Mouse (Mus musculus) right cerebral cortex, postnatal 10 days (tissue): ENCODE results near the gene Ctnna2.

ENCODE experiments used
- DNase-seq, 2 experiments: peaks; one replicate each; pipeline ENCODE4 v3.0.0; 2021; ENCODE audit warnings: low spot score in 2 of 2

Gene Ctnna2

DNA sequence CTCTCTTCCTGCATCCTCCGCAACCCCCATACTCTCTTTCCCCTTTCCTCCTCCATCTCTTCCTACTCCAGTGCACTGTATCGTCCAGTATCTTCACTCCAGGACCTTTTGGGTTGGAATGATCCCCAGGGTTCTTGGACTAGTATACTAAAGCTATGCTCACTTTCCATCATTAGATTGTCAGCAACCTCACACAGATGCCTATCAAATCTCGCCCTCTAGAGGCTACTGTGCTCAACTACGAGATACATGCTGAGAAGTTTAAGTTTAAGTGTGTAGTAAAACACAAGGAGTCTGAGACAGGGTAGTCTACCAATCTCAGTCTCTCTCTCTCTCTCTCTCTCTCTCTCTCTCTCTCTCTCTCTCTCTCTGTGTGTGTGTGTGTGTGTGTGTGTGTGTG is 396.9 kb downstream of the Ctnna2 start:
- no peak for DNase-seq

GRCm38 (mm10) chr6:77580926-77581325 is 398.6 kb downstream of the Ctnna2 start:
- DNase-seq = no peak

DNA sequence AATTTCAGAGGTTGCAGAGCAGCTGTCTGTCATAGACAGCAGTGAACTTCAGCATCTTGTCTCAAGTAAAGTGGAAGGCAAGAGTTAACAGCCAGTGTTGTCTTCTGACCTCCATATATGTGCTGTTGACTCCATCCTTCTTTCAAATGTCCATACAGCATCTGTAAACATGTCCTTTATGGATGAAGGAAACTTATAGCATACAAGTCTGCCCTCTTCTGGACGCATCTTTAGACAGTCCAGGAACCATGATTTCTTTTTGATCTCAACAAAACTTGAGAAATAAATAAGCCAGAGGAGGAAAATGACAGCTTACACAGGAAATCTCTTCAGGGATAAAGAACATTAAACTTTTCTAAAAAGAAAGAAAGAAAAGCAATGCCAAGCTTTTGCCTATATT is 400.9 kb downstream of the Ctnna2 start:
- no peak for DNase-seq

GRCm38 (mm10) chr6:77577585-77577984 is 401.9 kb downstream of the Ctnna2 start:
- DNase-seq = no peak

GRCm38 (mm10) chr6:77572614-77573013 is 406.9 kb downstream of the Ctnna2 start:
- peak; percentile 57 to 62 for DNase-seq

DNA sequence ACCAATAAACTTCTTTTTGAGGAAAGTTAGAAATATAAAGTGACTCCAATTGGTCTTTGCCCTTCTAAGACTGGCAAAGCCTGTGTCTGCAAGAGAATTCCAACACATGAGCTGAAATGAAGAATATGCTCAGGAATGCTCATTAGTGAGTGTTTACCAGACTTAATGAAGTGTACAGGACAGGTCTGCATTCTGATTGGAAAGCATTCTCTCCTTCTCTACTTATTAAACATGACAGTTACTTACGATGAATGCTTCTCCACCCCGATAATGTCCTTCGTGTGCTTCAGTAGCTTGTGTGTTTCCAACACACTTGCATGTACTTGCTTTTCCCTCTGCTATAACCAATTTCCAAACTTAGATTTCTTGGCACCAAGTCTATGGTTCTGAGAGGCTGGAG is 409.6 kb downstream of the Ctnna2 start:
- no peak for DNase-seq

GRCm38 (mm10) chr6:77556181-77556580 is 423.3 kb downstream of the Ctnna2 start:
- DNase-seq = no peak

DNA sequence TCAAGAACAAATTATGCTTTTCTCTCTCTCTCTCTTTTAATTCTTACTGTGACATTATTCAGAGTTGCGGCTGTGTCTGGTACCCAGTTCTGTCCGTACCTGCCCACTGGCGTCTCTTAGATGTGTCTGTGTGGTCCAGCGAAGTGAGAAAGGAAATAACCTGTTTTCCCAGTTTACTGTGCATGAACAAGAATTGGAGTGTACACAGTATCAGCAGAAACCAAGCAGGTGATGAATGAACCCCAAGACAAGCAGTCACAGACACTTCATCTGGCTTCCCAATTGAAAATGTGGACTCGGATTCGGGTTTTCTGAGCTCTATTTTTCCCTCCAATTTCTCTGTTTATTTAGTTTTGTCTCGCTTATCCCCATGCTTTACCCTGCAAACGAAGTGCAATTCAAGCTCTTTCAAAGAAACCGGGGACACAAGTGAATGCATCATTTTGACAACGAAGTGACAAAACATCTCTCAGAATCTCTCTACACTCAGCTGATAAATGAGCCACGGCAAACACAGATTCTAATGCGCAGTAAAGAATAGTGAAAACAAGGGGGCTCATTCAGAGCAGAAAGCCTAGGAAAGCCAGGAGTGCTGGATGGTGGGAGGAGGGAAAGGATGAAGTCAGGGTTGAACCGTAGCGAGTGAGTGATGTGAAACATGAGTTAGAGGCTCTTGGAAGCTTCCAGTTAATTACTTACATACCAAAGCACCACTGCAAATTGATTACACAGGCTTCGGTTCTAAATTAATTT is 442.3 kb downstream of the Ctnna2 start:
- peak in 1 of 2 experiments; percentile 23 for DNase-seq

DNA sequence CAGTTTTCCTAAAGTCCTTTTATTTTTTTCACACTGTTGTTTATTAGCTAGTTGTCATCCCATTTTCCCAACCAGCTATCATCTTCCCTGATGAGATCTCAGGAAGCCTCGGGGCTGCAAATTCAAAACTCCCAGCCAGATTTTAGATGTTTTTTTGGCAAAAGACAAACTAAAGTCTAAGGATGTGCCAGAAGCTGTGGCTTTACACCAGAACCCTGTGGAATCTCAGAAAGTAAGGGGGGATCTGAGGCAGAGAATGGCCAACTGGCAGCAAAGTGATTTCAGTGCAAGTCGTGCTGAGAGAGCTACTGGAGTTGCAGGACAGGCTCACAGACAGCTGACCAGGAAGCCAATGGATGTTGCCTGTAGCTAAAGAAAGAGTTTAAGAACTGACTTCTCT is 451.9 kb downstream of the Ctnna2 start:
- DNase-seq = no peak

DNA sequence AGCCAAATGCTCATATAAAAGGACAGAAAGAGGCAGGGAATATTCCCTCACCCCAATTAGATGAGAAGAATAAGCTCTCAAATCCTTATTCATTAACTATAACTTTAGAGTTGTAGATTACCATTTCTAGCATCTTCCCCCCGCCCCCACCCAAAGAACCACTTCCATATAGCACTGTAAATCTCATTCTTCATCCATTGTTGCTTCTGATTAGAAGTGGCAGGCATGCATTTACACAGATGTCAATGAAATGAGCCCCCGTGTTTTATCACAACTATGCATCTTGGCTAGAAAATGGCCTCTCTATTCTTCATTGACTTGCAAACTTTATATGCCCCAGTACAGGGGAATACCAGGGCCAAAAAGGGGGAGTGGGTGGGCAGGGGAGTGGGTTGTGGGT is 457.7 kb downstream of the Ctnna2 start:
- DNase-seq = no peak

DNA sequence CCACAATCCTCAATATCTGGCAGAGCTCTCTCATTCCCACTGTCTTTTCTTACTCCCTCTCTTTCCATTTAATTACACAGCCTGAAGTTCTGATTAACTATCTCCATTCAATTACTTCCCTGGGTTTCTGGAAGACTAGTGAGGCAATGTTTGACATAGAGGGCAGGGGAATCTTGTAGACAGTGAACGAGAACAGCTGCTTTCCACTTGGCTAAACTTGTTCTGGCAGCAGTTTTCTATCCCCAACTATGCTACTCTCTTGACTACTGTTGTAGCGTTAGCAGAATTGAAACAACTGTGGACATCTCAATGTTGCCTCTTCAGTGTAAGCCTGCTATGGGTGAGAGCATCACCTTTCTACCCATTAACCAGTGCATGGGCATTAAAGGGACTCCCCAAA is 463.0 kb downstream of the Ctnna2 start:
- DNase-seq = no peak

DNA sequence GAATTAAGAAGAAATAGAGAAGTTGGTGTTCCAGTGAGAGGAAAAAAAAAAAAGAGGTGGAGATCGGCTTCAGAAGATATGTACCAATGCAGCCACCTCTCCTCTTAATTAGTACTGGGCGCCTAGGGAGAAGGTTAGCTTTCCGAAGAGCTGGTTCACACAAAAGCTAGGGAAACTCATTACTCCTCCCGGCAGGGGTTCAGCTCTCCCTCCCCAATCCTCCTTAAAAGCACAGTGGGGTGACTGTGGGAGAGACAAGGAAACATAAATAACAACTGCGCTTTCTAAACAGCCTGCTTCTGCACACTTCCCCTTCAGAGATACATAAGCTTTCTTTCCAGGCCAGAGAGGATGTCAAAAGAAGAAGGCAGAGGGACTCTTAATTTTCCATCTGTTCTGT is 467.7 kb downstream of the Ctnna2 start:
- DNase-seq = no peak

GRCm38 (mm10) chr6:77491721-77492120 is 487.8 kb downstream of the Ctnna2 start:
- no peak for DNase-seq

DNA sequence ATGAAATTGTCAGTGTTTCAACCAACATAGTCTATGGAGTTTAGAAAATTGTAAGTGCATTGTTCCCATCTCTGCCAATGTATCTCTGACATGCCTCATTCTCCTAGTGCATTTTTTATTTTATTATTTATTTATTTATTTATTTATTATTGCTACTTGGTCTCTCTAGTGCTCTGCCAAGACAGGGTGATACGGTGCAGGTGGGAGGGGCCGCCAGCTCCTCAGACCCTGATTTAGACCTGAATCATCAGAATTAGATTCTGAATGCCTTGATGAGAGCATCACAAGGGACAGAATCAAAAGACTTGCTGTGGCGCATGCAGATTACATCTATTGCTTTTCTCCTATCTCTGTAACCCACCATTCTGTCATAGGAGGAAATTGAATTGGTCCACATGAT is 492.8 kb downstream of the Ctnna2 start:
- DNase-seq = no peak

GRCm38 (mm10) chr6:77482081-77482480 is 497.4 kb downstream of the Ctnna2 start:
- DNase-seq = no peak

DNA sequence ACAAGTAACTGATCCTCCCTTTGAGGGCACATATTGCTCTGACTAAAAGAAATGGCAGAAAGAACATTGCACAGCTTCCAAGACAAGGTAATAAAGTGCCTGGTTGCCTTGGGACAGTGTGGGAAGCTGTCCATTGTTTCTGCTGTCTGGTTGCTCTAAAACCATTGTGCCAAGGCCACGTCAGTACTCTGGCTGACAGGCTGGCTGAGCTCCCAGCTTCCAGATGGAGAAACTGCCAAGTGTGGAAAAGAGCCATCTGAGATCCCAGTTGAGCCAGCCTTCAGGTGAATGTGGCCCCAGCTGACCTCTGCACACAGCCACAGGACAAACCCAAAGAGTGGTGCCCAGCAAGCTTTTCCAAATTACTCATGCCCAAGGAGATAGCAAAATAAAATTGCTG is 504.1 kb downstream of the Ctnna2 start:
- DNase-seq = peak; percentile 75 to 78

- no peak for DNase-seq
These were observed 506.2 kb downstream of the Ctnna2 start for GRCm38 (mm10) chr6:77473256-77473655.

DNA sequence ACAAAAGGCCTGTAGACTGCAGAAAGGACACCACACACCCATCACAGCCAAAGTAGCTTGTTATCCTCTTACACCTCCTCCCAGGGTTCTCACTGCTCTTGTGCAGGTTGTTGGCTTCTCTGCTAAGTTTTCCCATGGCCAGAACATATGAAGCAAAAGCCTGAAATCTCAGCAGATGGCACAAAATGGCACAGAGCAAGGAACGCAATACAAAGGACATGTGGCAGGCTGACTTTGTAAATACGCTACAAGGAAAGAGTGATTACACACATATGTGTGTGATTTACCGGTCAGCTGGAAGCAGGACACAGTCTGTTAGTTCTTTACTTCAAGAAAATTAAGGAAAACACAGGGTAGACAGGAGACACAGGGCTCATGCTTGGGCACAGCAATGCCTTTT is 511.4 kb downstream of the Ctnna2 start:
- no peak for DNase-seq

GRCm38 (mm10) chr6:77462737-77463136 is 516.8 kb downstream of the Ctnna2 start:
- no peak for DNase-seq

GRCm38 (mm10) chr6:77457919-77458318 is 521.6 kb downstream of the Ctnna2 start:
- peak; percentile 47 to 78 for DNase-seq

DNA sequence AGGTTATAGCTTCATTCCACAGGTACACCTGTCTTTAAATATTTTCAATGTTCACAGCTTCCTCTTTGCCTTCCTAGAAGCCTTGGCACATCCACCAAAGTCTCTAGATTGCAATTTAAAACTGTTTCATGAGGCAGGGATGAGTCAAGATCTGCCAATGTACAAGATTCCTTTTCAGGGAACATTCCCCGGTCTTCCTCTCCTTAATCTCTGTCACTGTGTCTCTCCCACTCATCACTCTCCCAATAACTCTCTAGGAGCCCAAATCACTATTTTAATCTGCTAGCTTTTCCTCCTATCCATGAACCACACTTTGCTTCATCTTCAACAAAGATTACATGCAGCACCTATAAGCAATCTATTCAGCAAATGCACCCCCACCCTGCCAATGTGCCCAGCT is 532.6 kb downstream of the Ctnna2 start:
- DNase-seq = no peak

GRCm38 (mm10) chr6:77443906-77444305 is 535.6 kb downstream of the Ctnna2 start:
- peak; percentile 61 to 69 for DNase-seq

- no peak for DNase-seq
These were observed 538.4 kb downstream of the Ctnna2 start for GRCm38 (mm10) chr6:77441051-77441450.

DNA sequence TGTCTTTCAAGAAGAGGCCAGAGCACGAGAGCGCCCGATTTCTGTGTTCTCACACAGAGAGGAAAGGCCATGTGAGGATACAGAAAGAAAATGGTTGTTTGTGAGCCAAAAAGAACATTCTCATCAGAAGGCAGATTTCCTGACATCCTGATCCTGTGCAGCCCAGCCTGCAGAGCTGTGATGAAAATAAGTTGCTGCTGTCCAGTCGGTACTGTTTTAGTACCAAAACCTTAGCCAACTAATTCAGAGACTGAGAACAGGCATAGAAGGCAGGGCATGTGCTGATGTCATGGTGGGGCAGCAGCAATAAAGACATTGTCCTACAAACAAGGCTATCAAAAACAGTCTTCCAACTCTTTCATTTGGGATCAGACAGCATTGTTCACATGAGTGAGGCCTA is 549.1 kb downstream of the Ctnna2 start:
- no peak for DNase-seq
